Mouse (Mus musculus): ENCODE results near the gene Krtap19-1. TPM values are rescaled to one million over a fixed set of nuclear protein-coding genes. Genes with fewer than 3 reads are reported as not detected.

Gene Krtap19-1
- not detected for polyA plus RNA-seq (2014; fragmentation: Illumina TruSeq; extraction: RNeasy Lipid Tissue Mini Kit (QIAGEN cat#74804); ENCODE audit: low replicate concordance)

DNA sequence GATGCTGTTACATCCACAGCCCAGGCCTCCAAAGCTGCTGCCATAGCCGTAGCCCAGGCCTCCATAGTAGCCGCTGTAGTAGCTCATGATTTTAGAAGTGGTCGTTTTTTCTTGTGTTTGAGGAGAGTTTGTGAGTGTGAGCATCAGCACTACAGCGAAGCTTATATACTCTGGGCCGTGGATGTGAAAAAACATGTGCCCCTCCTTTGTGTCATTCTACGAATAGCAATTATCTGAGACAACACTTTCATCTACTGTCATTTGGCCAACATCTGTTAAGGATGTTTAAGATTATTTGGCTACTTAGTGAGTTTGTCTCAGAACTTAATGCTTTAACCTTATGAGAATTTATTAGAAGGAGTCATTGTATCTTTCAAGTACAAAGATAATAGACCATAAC lies at the start of gene Krtap19-1:
Gene Krtap19-1 (minus strand): TSS at position 101 of the 400 bp plus-strand sequence.

DNA sequence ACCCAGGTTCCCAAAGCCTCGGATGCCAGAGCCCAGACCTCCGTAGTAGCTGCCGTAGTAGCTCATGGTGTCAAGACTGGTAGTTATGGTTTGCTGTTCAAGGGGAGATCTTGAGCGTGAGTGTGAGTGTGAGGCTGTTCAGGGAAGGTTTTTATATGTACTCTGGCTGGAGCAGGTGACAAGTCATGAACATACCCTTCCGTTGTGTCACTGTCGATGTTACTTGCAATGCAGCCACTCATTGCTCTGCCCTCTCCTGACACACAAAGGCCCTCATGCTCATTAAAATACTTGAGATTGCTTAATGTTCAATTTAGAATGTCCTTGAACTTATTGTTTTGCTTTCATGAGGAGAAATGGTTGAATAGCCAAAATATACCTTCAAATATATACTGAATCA lies 27.1 kb upstream of the Krtap19-1 start, which contains the start of gene Krtap19-5:
Gene Krtap19-5 (minus strand): TSS at position 101 of the 400 bp plus-strand sequence.

DNA sequence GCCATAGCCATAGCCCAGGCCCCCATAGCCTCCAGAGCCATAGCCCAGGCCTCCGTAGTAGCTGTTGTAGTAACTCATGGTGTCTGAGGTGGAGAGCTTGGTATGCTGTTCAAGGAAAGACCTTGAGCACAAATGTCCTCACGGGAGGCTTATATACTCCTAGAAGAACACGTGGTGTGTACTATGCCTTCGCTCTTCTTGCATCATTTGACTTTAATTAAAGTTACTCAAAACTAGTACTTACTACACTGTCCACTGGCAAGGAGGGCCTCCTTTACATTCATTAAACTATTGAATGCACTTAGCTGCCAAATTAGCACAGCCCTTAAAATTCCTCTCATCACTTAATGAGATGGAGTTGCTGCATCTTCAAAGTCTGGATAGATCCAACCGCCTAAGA lies 15.8 kb upstream of the Krtap19-1 start, which contains the start of gene Krtap19-4:
Gene Krtap19-4 (minus strand): TSS at position 101 of the 400 bp plus-strand sequence.

DNA sequence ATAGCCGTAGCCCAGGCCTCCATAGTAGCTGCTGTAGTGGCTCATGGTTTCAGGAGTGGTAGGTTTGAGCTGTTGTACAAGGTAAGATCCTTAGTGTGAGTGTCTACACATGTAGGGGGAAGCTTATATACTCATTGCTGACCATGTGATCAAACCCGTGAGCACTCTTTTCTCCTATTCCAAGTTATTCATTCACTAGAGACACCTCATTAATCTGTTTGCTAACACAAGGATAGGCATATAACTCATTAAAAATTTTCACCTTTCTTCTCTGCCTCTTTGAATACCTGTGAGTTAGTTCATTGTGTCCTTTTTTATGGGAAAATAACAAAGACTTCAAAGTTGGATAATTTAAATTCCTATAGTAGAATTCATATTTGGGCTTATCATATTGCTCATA lies 8.7 kb upstream of the Krtap19-1 start, which contains the start of gene Krtap19-3:
Gene Krtap19-3 (minus strand): TSS at position 101 of the 400 bp plus-strand sequence.

DNA sequence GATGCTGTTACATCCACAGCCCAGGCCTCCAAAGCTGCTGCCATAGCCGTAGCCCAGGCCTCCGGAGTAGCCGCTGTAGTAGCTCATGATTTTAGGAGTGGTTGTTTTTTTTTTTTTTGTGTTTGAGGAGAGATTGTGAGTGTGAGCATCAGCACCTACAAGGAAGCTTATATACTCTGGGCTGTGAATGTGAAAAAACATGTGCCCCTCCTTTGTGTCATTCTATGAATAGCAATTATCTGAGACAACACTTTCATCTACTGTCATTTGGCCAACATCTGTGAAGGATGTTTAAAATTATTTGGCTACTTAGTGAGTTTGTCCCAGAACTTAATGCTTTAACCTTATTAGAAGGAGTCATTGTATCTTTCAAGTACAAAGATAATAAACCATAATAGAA lies 5.0 kb upstream of the Krtap19-1 start, which contains the start of gene Krtap19-2:
Gene Krtap19-2 (minus strand): TSS at position 101 of the 400 bp plus-strand sequence.

DNA sequence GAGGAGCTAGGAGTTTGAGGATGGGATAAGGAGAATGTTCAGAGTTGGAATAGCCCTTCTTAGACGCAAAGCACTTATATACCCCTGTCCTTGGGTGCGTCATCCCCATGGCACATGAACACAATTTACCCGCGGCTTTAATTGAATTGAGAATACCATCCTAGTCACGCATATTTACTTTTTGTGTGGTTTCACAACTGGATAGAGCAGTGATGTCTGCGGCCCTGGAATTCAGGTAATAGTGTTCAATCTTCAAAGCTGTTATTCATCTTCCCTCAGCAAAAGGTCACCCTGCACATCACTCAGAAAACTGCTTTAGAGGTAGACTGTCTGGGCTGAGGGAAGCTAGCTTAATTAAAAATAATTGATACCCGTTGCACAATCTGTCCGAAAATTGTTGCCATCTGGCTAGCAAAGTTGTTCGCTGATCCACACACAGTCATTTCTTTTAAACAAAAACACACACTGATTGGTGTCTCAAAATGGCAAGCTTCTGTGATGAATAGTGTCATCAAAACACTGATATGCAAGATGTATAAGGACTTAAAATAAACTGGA lies 43.0 kb downstream of the Krtap19-1 start, which contains the start of gene Krtap14:
Gene Krtap14 (minus strand): TSS at position 51 of the 558 bp plus-strand sequence.

DNA sequence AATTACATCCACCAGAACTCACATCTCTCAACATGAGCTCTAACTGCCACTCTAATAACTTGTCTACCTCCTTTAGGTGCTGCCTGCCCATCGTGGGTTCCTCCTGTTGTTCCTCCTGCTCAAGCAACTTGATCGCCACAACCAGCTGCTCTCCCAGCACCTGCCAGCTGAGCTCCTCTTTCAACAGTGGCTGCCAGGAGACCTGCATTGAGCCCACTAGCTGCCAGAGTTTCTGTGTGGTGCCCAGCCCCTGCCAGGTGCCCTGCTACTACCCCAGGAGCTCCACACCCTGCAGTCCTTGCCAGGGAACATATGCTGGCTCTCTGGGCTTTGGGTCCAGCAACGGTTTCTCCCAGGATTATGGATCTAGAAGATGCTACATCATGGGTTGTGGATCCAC lies 49.1 kb downstream of the Krtap19-1 start, which contains the start of gene Krtap15:
Gene Krtap15 (plus strand): TSS at position 150 of the 400 bp plus-strand sequence.

Other genes with a start within 250 kb of the Krtap19-1 start
- gene 2310079G19Rik, start 241.7 kb downstream of the Krtap19-1 start, polyA plus RNA-seq (2014; fragmentation: Illumina TruSeq; extraction: RNeasy Lipid Tissue Mini Kit (QIAGEN cat#74804); ENCODE audit: low replicate concordance) = not detected
- gene Krtap26-1, start 221.6 kb downstream of the Krtap19-1 start, polyA plus RNA-seq (2014; fragmentation: Illumina TruSeq; extraction: RNeasy Lipid Tissue Mini Kit (QIAGEN cat#74804); ENCODE audit: low replicate concordance) = not detected
- gene Krtap27-1, start 197.7 kb downstream of the Krtap19-1 start, polyA plus RNA-seq (2014; fragmentation: Illumina TruSeq; extraction: RNeasy Lipid Tissue Mini Kit (QIAGEN cat#74804); ENCODE audit: low replicate concordance) = not detected
- gene 2310061N02Rik, start 161.4 kb downstream of the Krtap19-1 start, polyA plus RNA-seq (2014; fragmentation: Illumina TruSeq; extraction: RNeasy Lipid Tissue Mini Kit (QIAGEN cat#74804); ENCODE audit: low replicate concordance) = not detected
- gene Krtap13-1, start 140.5 kb downstream of the Krtap19-1 start, polyA plus RNA-seq (2014; fragmentation: Illumina TruSeq; extraction: RNeasy Lipid Tissue Mini Kit (QIAGEN cat#74804); ENCODE audit: low replicate concordance) = not detected
- gene Krtap13, start 117.8 kb downstream of the Krtap19-1 start, polyA plus RNA-seq (2014; fragmentation: Illumina TruSeq; extraction: RNeasy Lipid Tissue Mini Kit (QIAGEN cat#74804); ENCODE audit: low replicate concordance) = not detected
- not detected for gene 2310034C09Rik, start 110.6 kb downstream of the Krtap19-1 start, polyA plus RNA-seq (2014; fragmentation: Illumina TruSeq; extraction: RNeasy Lipid Tissue Mini Kit (QIAGEN cat#74804); ENCODE audit: low replicate concordance)
- gene 2310057N15Rik, start 95.2 kb downstream of the Krtap19-1 start, polyA plus RNA-seq (2014; fragmentation: Illumina TruSeq; extraction: RNeasy Lipid Tissue Mini Kit (QIAGEN cat#74804); ENCODE audit: low replicate concordance) = not detected
- gene Gm5965, start 91.5 kb downstream of the Krtap19-1 start, polyA plus RNA-seq (2014; fragmentation: Illumina TruSeq; extraction: RNeasy Lipid Tissue Mini Kit (QIAGEN cat#74804); ENCODE audit: low replicate concordance) = not detected
- gene Gm20741, start 57.2 kb downstream of the Krtap19-1 start, polyA plus RNA-seq (2014; fragmentation: Illumina TruSeq; extraction: RNeasy Lipid Tissue Mini Kit (QIAGEN cat#74804); ENCODE audit: low replicate concordance) = not detected
- not detected for gene Krtap15, start 49.2 kb downstream of the Krtap19-1 start, polyA plus RNA-seq (2014; fragmentation: Illumina TruSeq; extraction: RNeasy Lipid Tissue Mini Kit (QIAGEN cat#74804); ENCODE audit: low replicate concordance)
- gene Krtap14, start 43.3 kb downstream of the Krtap19-1 start, polyA plus RNA-seq (2014; fragmentation: Illumina TruSeq; extraction: RNeasy Lipid Tissue Mini Kit (QIAGEN cat#74804); ENCODE audit: low replicate concordance) = not detected
- gene Krtap19-2, start 4.9 kb upstream of the Krtap19-1 start, polyA plus RNA-seq (2014; fragmentation: Illumina TruSeq; extraction: RNeasy Lipid Tissue Mini Kit (QIAGEN cat#74804); ENCODE audit: low replicate concordance) = not detected
- gene Krtap19-3, start 8.6 kb upstream of the Krtap19-1 start, polyA plus RNA-seq (2014; fragmentation: Illumina TruSeq; extraction: RNeasy Lipid Tissue Mini Kit (QIAGEN cat#74804); ENCODE audit: low replicate concordance) = not detected
- gene Krtap19-4, start 15.7 kb upstream of the Krtap19-1 start, polyA plus RNA-seq (2014; fragmentation: Illumina TruSeq; extraction: RNeasy Lipid Tissue Mini Kit (QIAGEN cat#74804); ENCODE audit: low replicate concordance) = not detected
- gene Krtap19-5, start 27.0 kb upstream of the Krtap19-1 start, polyA plus RNA-seq (2014; fragmentation: Illumina TruSeq; extraction: RNeasy Lipid Tissue Mini Kit (QIAGEN cat#74804); ENCODE audit: low replicate concordance) = not detected
- gene Krtap19-9b, start 62.9 kb upstream of the Krtap19-1 start, polyA plus RNA-seq (2014; fragmentation: Illumina TruSeq; extraction: RNeasy Lipid Tissue Mini Kit (QIAGEN cat#74804); ENCODE audit: low replicate concordance) = not detected
- gene Krtap16-3, start 93.5 kb upstream of the Krtap19-1 start, polyA plus RNA-seq (2014; fragmentation: Illumina TruSeq; extraction: RNeasy Lipid Tissue Mini Kit (QIAGEN cat#74804); ENCODE audit: low replicate concordance) = not detected
- not detected for gene Krtap22-2, start 141.3 kb upstream of the Krtap19-1 start, polyA plus RNA-seq (2014; fragmentation: Illumina TruSeq; extraction: RNeasy Lipid Tissue Mini Kit (QIAGEN cat#74804); ENCODE audit: low replicate concordance)
- gene Gm10229, start 145.9 kb upstream of the Krtap19-1 start, polyA plus RNA-seq (2014; fragmentation: Illumina TruSeq; extraction: RNeasy Lipid Tissue Mini Kit (QIAGEN cat#74804); ENCODE audit: low replicate concordance) = not detected
- not detected for gene Krtap6-1, start 162.3 kb upstream of the Krtap19-1 start, polyA plus RNA-seq (2014; fragmentation: Illumina TruSeq; extraction: RNeasy Lipid Tissue Mini Kit (QIAGEN cat#74804); ENCODE audit: low replicate concordance)
- not detected for gene Gm10228, start 172.1 kb upstream of the Krtap19-1 start, polyA plus RNA-seq (2014; fragmentation: Illumina TruSeq; extraction: RNeasy Lipid Tissue Mini Kit (QIAGEN cat#74804); ENCODE audit: low replicate concordance)
- gene Krtap6-5, start 178.5 kb upstream of the Krtap19-1 start, polyA plus RNA-seq (2014; fragmentation: Illumina TruSeq; extraction: RNeasy Lipid Tissue Mini Kit (QIAGEN cat#74804); ENCODE audit: low replicate concordance) = not detected
- not detected for gene 1110025L11Rik, start 194.6 kb upstream of the Krtap19-1 start, polyA plus RNA-seq (2014; fragmentation: Illumina TruSeq; extraction: RNeasy Lipid Tissue Mini Kit (QIAGEN cat#74804); ENCODE audit: low replicate concordance)
- gene Krtap6-3, start 214.6 kb upstream of the Krtap19-1 start, polyA plus RNA-seq (2014; fragmentation: Illumina TruSeq; extraction: RNeasy Lipid Tissue Mini Kit (QIAGEN cat#74804); ENCODE audit: low replicate concordance) = not detected